Mouse (Mus musculus) T-cell, adult 66 days (primary cell): ENCODE results near the gene Thbs1. TPM values are rescaled to one million over a fixed set of nuclear protein-coding genes. Genes with fewer than 3 reads are reported as not detected.

Experiments used
- total RNA-seq, 2 experiments: library from RNA; stranded (reverse); gene quantifications; 3 replicates in 1 of 2; 4 replicates in 1 of 2; pipeline ENCODE4 v1.2.4; 2023

The Thbs1 gene
- total RNA-seq, result under 1 TPM; 0.30 to 0.41 TPM

GRCm38 (mm10) chr2:118111488-118112131, at the start of gene Thbs1:
Gene Thbs1 (plus strand): TSS chr2:118111876.

Other genes starting within 250 kb of the Thbs1 start
- gene Fsip1, start 145.1 kb downstream of the Thbs1 start, total RNA-seq, result not detected